Mouse (Mus musculus): ENCODE results near the gene Msmb.
"Not testable (repeated sequence)": the region's sequence is repeated elsewhere in the genome, so short reads cannot be mapped to it uniquely, and the experiment has no call there.

Msmb gene

GRCm38 (mm10) chr14:32179393-32180195 is 37.8 kb downstream of the Msmb start:
- peaks cover 75% of the 10 kb centered on the region for H3K36me3 ChIP-seq (ENCODE audit: insufficient read depth, low read length)
- no peak for TF ChIP-seq NANOG (IDR thresholded peaks at IDR 0.05; ENCODE audit: borderline replicate concordance, low read length)
- no peak for TF ChIP-seq POU5F1 (IDR thresholded peaks at IDR 0.05; ENCODE audit: borderline replicate concordance, low read length)
- TF ChIP-seq CTCF (conservative IDR thresholded peaks at IDR 0.05; ENCODE audit: low read length) = no peak
- H3K4me3 ChIP-seq (replicated peaks; ENCODE audit: low read length) = no peak overlapping the region
- peaks cover 6% of the 10 kb centered on the region for H3K4me1 ChIP-seq (replicated peaks; ENCODE audit: low read depth, low read length)
- H3K9me3 ChIP-seq (ENCODE audit: low read length) = no peaks in the 10 kb centered on the region
- no peaks in the 10 kb centered on the region for H3K27me3 ChIP-seq (ENCODE audit: insufficient read depth, low read length)

- Histone ChIP-seq H3K4me1 (replicated peaks; ENCODE audit: low read depth, low read length) (peaks cover 6% of the 10 kb centered on the region; the same call in 1 of the 2 replicates), H3K27me3 (ENCODE audit: insufficient read depth, low read length) (no peaks in the 10 kb centered on the region), H3K36me3 (ENCODE audit: insufficient read depth, low read length) (peaks cover 77% of the 10 kb centered on the region), H3K9me3 (ENCODE audit: low read length) (no peaks in the 10 kb centered on the region), H3K4me3 (replicated peaks; ENCODE audit: low read length) (no peak overlapping the region)
- no peak for TF ChIP-seq POU5F1 (IDR thresholded peaks at IDR 0.05; ENCODE audit: borderline replicate concordance, low read length)
- no peak for TF ChIP-seq CTCF (conservative IDR thresholded peaks at IDR 0.05; ENCODE audit: low read length)
- TF ChIP-seq NANOG (IDR thresholded peaks at IDR 0.05; ENCODE audit: borderline replicate concordance, low read length) = no peak
These were observed 39.0 kb downstream of the Msmb start for GRCm38 (mm10) chr14:32180861-32181260.

GRCm38 (mm10) chr14:32183846-32184245 is 42.0 kb downstream of the Msmb start:
- Histone ChIP-seq H3K4me3 (replicated peaks; ENCODE audit: low read length) (no peak overlapping the region), H3K36me3 (ENCODE audit: insufficient read depth, low read length) (peaks cover 96% of the 10 kb centered on the region), H3K27me3 (ENCODE audit: insufficient read depth, low read length) (no peaks in the 10 kb centered on the region), H3K4me1 (replicated peaks; ENCODE audit: low read depth, low read length) (peaks cover 6% of the 10 kb centered on the region; the same call in 1 of the 2 replicates), H3K9me3 (ENCODE audit: low read length) (no peaks in the 10 kb centered on the region)
- TF ChIP-seq POU5F1 (IDR thresholded peaks at IDR 0.05; ENCODE audit: borderline replicate concordance, low read length) = no peak
- TF ChIP-seq CTCF (conservative IDR thresholded peaks at IDR 0.05; ENCODE audit: low read length) = no peak
- TF ChIP-seq NANOG (IDR thresholded peaks at IDR 0.05; ENCODE audit: borderline replicate concordance, low read length) = no peak

GRCm38 (mm10) chr14:32190627-32191391 is 49.0 kb downstream of the Msmb start:
- no peaks in the 10 kb centered on the region for H3K27me3 ChIP-seq (ENCODE audit: insufficient read depth, low read length)
- H3K9me3 ChIP-seq (ENCODE audit: low read length) = no peaks in the 10 kb centered on the region
- peaks cover 100% of the 10 kb centered on the region for H3K36me3 ChIP-seq (ENCODE audit: insufficient read depth, low read length)
- H3K4me3 ChIP-seq (replicated peaks; ENCODE audit: low read length) = no peak overlapping the region
- peaks cover 33% of the 10 kb centered on the region for H3K4me1 ChIP-seq (replicated peaks; ENCODE audit: low read depth, low read length)
- TF ChIP-seq POU5F1 (IDR thresholded peaks at IDR 0.05; ENCODE audit: borderline replicate concordance, low read length) (no peak), NANOG (IDR thresholded peaks at IDR 0.05; ENCODE audit: borderline replicate concordance, low read length) (no peak), CTCF (conservative IDR thresholded peaks at IDR 0.05; ENCODE audit: low read length) (no peak)

GRCm38 (mm10) chr14:32191926-32192325 is 50.1 kb downstream of the Msmb start:
- Histone ChIP-seq H3K4me3 (replicated peaks; ENCODE audit: low read length) (no peak overlapping the region), H3K36me3 (ENCODE audit: insufficient read depth, low read length) (peaks cover 97% of the 10 kb centered on the region), H3K9me3 (ENCODE audit: low read length) (no peaks in the 10 kb centered on the region), H3K27me3 (ENCODE audit: insufficient read depth, low read length) (no peaks in the 10 kb centered on the region), H3K4me1 (replicated peaks; ENCODE audit: low read depth, low read length) (peaks cover 41% of the 10 kb centered on the region)
- TF ChIP-seq NANOG (IDR thresholded peaks at IDR 0.05; ENCODE audit: borderline replicate concordance, low read length) (no peak), POU5F1 (IDR thresholded peaks at IDR 0.05; ENCODE audit: borderline replicate concordance, low read length) (no peak), CTCF (conservative IDR thresholded peaks at IDR 0.05; ENCODE audit: low read length) (no peak)

GRCm38 (mm10) chr14:32192437-32192836 is 50.6 kb downstream of the Msmb start:
- Histone ChIP-seq H3K27me3 (ENCODE audit: insufficient read depth, low read length) (no peaks in the 10 kb centered on the region), H3K4me1 (replicated peaks; ENCODE audit: low read depth, low read length) (peaks cover 46% of the 10 kb centered on the region), H3K36me3 (ENCODE audit: insufficient read depth, low read length) (peaks cover 97% of the 10 kb centered on the region), H3K9me3 (ENCODE audit: low read length) (no peaks in the 10 kb centered on the region), H3K4me3 (replicated peaks; ENCODE audit: low read length) (no peak overlapping the region)
- TF ChIP-seq CTCF (conservative IDR thresholded peaks at IDR 0.05; ENCODE audit: low read length) = peak; percentile 46
- TF ChIP-seq NANOG (IDR thresholded peaks at IDR 0.05; ENCODE audit: borderline replicate concordance, low read length) = no peak

- Histone ChIP-seq H3K36me3 (ENCODE audit: insufficient read depth, low read length) (peaks cover 97% of the 10 kb centered on the region), H3K4me1 (replicated peaks; ENCODE audit: low read depth, low read length) (peaks cover 55% of the 10 kb centered on the region)
- H3K27me3 ChIP-seq (ENCODE audit: insufficient read depth, low read length); H3K4me3 ChIP-seq (replicated peaks; ENCODE audit: low read length); H3K9me3 ChIP-seq (ENCODE audit: low read length): not testable (repeated sequence)
These were observed 51.7 kb downstream of the Msmb start for GRCm38 (mm10) chr14:32193557-32193956.

GRCm38 (mm10) chr14:32201354-32201753 is 59.5 kb downstream of the Msmb start:
- H3K27me3 ChIP-seq (ENCODE audit: insufficient read depth, low read length) = no peaks in the 10 kb centered on the region
- peaks cover 51% of the 10 kb centered on the region for H3K4me1 ChIP-seq (replicated peaks; ENCODE audit: low read depth, low read length)
- H3K4me3 ChIP-seq (replicated peaks; ENCODE audit: low read length) = peak overlapping the region; percentile 99
- peaks cover 38% of the 10 kb centered on the region for H3K36me3 ChIP-seq (ENCODE audit: insufficient read depth, low read length)
- no peaks in the 10 kb centered on the region for H3K9me3 ChIP-seq (ENCODE audit: low read length)
- TF ChIP-seq NANOG (IDR thresholded peaks at IDR 0.05; ENCODE audit: borderline replicate concordance, low read length) = no peak
- TF ChIP-seq POU5F1 (IDR thresholded peaks at IDR 0.05; ENCODE audit: borderline replicate concordance, low read length) = no peak
- TF ChIP-seq CTCF (conservative IDR thresholded peaks at IDR 0.05; ENCODE audit: low read length) = no peak
